ENCODE assay signal across 8 mouse cellular contexts in genomic region chr8:91199876-91200275, GRCm38 (mm10). TPM values are rescaled to one million over a fixed set of nuclear protein-coding genes. Genes with fewer than 3 reads are reported as not detected.
DNase-seq lines count a peak whose midpoint lies in the region; ATAC-seq and TF ChIP-seq lines count a peak whose summit lies in the region.

Gene Aktip (minus strand): TSS chr8:91199976.

- no peak for TF ChIP-seq POLR2A in kidney, adult 2 months (IDR thresholded peaks at IDR 0.05; ENCODE audit: low read depth, low read length)

- H3K9ac ChIP-seq in hindbrain, embryonic 16.5 days (ENCODE audit: low read depth, low read length) = no peak within 1 kb of the TSS
- no peak within 1 kb of the TSS for H3K9ac ChIP-seq in midbrain, embryonic 13.5 days (replicated peaks)

- H3K4me2 ChIP-seq in hindbrain, embryonic 16.5 days (ENCODE audit: low read length) = no peak within 1 kb of the TSS
- no peak within 1 kb of the TSS for H3K4me2 ChIP-seq in midbrain, embryonic 13.5 days (replicated peaks)

- no peaks in the 10 kb centered on the region for H3K36me3 ChIP-seq in kidney, adult 2 months (ENCODE audit: control insufficient read depth, insufficient read depth, low read length)
- no peaks in the 10 kb centered on the region for H3K36me3 ChIP-seq in hindbrain, embryonic 16.5 days (ENCODE audit: control insufficient read depth, insufficient read depth, low read length)
- no peaks in the 10 kb centered on the region for H3K36me3 ChIP-seq in midbrain, embryonic 13.5 days

- DNase-seq in kidney, adult 2 months = no peak
- no peak for DNase-seq in kidney, adult 11 months
- no peak for DNase-seq in adrenal gland, postnatal 10 days
- DNase-seq in gastrocnemius, postnatal 14 days = no peak
- DNase-seq in frontal cortex, postnatal 10 days (ENCODE audit: low spot score in 2 of 2) = no peak
- no peak for DNase-seq in cerebellum, adult 9-11 months

- H3K4me1 ChIP-seq in kidney, adult 2 months (ENCODE audit: control insufficient read depth, insufficient read depth, low read length) = no peaks in the 10 kb centered on the region
- no peaks in the 10 kb centered on the region for H3K4me1 ChIP-seq in hindbrain, embryonic 16.5 days (ENCODE audit: control insufficient read depth, insufficient read depth, low read depth, low read length)
- no peaks in the 10 kb centered on the region for H3K4me1 ChIP-seq in midbrain, embryonic 13.5 days (replicated peaks)

- 97% methylated on average over 7 of the region's 7 CpGs for WGBS in kidney, adult 2 months
- 93% methylated on average over 7 of the region's 7 CpGs for WGBS in hindbrain, embryonic 16.5 days
- 93% methylated on average over 7 of the region's 7 CpGs for WGBS in midbrain, embryonic 13.5 days

- no peak for ATAC-seq in hindbrain, embryonic 16.5 days
- no peak for ATAC-seq in midbrain, embryonic 13.5 days

- no peaks in the 10 kb centered on the region for H3K27me3 ChIP-seq in kidney, adult 2 months (replicated peaks; ENCODE audit: control insufficient read depth, insufficient read depth, low read length)
- no peaks in the 10 kb centered on the region for H3K27me3 ChIP-seq in hindbrain, embryonic 16.5 days (replicated peaks; ENCODE audit: control insufficient read depth, insufficient read depth, low read length)
- H3K27me3 ChIP-seq in midbrain, embryonic 13.5 days = no peaks in the 10 kb centered on the region

- intact Hi-C loops in gastrocnemius, postnatal 14 days (cut with DNase I; ENCODE audit: low total_unique reads) = no loop called here

- no peak for TF ChIP-seq CTCF in kidney, adult 2 months (conservative IDR thresholded peaks at IDR 0.05; ENCODE audit: insufficient read depth, insufficient read length, low read depth, low read length)

- H3K4me3 ChIP-seq in kidney, adult 2 months (ENCODE audit: insufficient read depth, low read depth, low read length) = no peak within 1 kb of the TSS
- H3K4me3 ChIP-seq in hindbrain, embryonic 16.5 days (ENCODE audit: low read length) = no peak within 1 kb of the TSS
- H3K4me3 ChIP-seq in midbrain, embryonic 13.5 days (replicated peaks) = no peak within 1 kb of the TSS

- no peaks in the 10 kb centered on the region for H3K9me3 ChIP-seq in hindbrain, embryonic 16.5 days (ENCODE audit: control insufficient read depth, low read length)
- H3K9me3 ChIP-seq in midbrain, embryonic 13.5 days = no peaks in the 10 kb centered on the region

- no peak within 1 kb of the TSS for H3K27ac ChIP-seq in kidney, adult 2 months (ENCODE audit: insufficient read depth, low read depth, low read length)
- no peak within 1 kb of the TSS for H3K27ac ChIP-seq in hindbrain, embryonic 16.5 days (ENCODE audit: low read depth, low read length)
- no peak within 1 kb of the TSS for H3K27ac ChIP-seq in midbrain, embryonic 13.5 days

RNA-seq across cellular contexts. Expression of gene Aktip, which starts in this region (rescaled TPM):
- 108 and 114 TPM in 2 replicates for polyA plus RNA-seq in kidney, adult 2 months (2012; rRNA removed)
- 10 to 100 TPM; 31.6 to 40.4 TPM for total RNA-seq in adrenal gland, postnatal 10 days (2021)
- 10 to 100 TPM; 31.7 to 34.2 TPM for total RNA-seq in gastrocnemius, postnatal 14 days (2021)
- 135 and 140 TPM in 2 replicates for polyA plus RNA-seq in hindbrain, embryonic 16.5 days (2015; fragmentation: Nextera tagmentation; extraction: Ambion mirVana)
- polyA plus RNA-seq in midbrain, embryonic 13.5 days (2015; fragmentation: Nextera tagmentation; extraction: Ambion mirVana) = 128 and 133 TPM in 2 replicates
